Mouse (Mus musculus): ENCODE results near the gene Tbck. TPM values are rescaled to one million over a fixed set of nuclear protein-coding genes. Genes with fewer than 3 reads are reported as not detected.

Gene Tbck
- polyA plus RNA-seq, 1 experiment: 8.4 TPM

GRCm38 (mm10) chr3:132713913-132714312 lies 30.0 kb downstream of the Tbck start:
- 38% methylated on average over 5 of the region's 5 CpGs for WGBS
- H3K36me3 ChIP-seq (ENCODE audit: control insufficient read depth, insufficient read depth, low read length): no peaks in the 10 kb centered on the region
- H3K27ac ChIP-seq (ENCODE audit: insufficient read depth, low read depth, low read length): no peak overlapping the region
- no peaks in the 10 kb centered on the region for H3K27me3 ChIP-seq (replicated peaks; ENCODE audit: control insufficient read depth, insufficient read depth, low read length)
- no peaks in the 10 kb centered on the region for H3K4me1 ChIP-seq (ENCODE audit: control insufficient read depth, insufficient read depth, low read length)
- peak; percentile 23 for DNase-seq
- TF ChIP-seq POLR2A (IDR thresholded peaks at IDR 0.05; ENCODE audit: low read depth, low read length) (no peak), CTCF (conservative IDR thresholded peaks at IDR 0.05; ENCODE audit: insufficient read depth, insufficient read length, low read depth, low read length) (no peak)
- no peak overlapping the region for H3K4me3 ChIP-seq (ENCODE audit: insufficient read depth, low read depth, low read length)

- no peak for DNase-seq
- Histone ChIP-seq H3K4me3 (ENCODE audit: insufficient read depth, low read depth, low read length) (no peak overlapping the region), H3K27ac (ENCODE audit: insufficient read depth, low read depth, low read length) (no peak overlapping the region), H3K36me3 (ENCODE audit: control insufficient read depth, insufficient read depth, low read length) (peaks cover 1% of the 10 kb centered on the region; the same call in 1 of the 2 replicates), H3K4me1 (ENCODE audit: control insufficient read depth, insufficient read depth, low read length) (no peaks in the 10 kb centered on the region), H3K27me3 (replicated peaks; ENCODE audit: control insufficient read depth, insufficient read depth, low read length) (no peaks in the 10 kb centered on the region)
- 95% methylated on average over 4 of the region's 4 CpGs for WGBS
- TF ChIP-seq POLR2A (IDR thresholded peaks at IDR 0.05; ENCODE audit: low read depth, low read length) (no peak), CTCF (conservative IDR thresholded peaks at IDR 0.05; ENCODE audit: insufficient read depth, insufficient read length, low read depth, low read length) (no peak)
These were observed 33.4 kb downstream of the Tbck start for GRCm38 (mm10) chr3:132717316-132717715.

GRCm38 (mm10) chr3:132724326-132724725 lies 40.4 kb downstream of the Tbck start:
- TF ChIP-seq POLR2A (IDR thresholded peaks at IDR 0.05; ENCODE audit: low read depth, low read length) (no peak), CTCF (conservative IDR thresholded peaks at IDR 0.05; ENCODE audit: insufficient read depth, insufficient read length, low read depth, low read length) (no peak)
- Histone ChIP-seq H3K4me3 (ENCODE audit: insufficient read depth, low read depth, low read length) (no peak overlapping the region), H3K27me3 (replicated peaks; ENCODE audit: control insufficient read depth, insufficient read depth, low read length) (no peaks in the 10 kb centered on the region), H3K36me3 (ENCODE audit: control insufficient read depth, insufficient read depth, low read length) (peaks cover 1% of the 10 kb centered on the region), H3K27ac (ENCODE audit: insufficient read depth, low read depth, low read length) (peak overlapping the region; percentile 74), H3K4me1 (ENCODE audit: control insufficient read depth, insufficient read depth, low read length) (no peaks in the 10 kb centered on the region)
- DNase-seq: peak; percentile 15
- 73% methylated on average over 3 of the region's 3 CpGs for WGBS

GRCm38 (mm10) chr3:132744287-132745146 lies 60.6 kb downstream of the Tbck start:
- DNase-seq: peak; percentile 47
- no peaks in the 10 kb centered on the region for H3K27me3 ChIP-seq (replicated peaks; ENCODE audit: control insufficient read depth, insufficient read depth, low read length)
- H3K36me3 ChIP-seq (ENCODE audit: control insufficient read depth, insufficient read depth, low read length): no peaks in the 10 kb centered on the region
- 75% methylated on average over 10 of the region's 10 CpGs for WGBS
- no peak overlapping the region for H3K4me3 ChIP-seq (ENCODE audit: insufficient read depth, low read depth, low read length)
- H3K4me1 ChIP-seq (ENCODE audit: control insufficient read depth, insufficient read depth, low read length): no peaks in the 10 kb centered on the region
- H3K27ac ChIP-seq (ENCODE audit: insufficient read depth, low read depth, low read length): peak overlapping the region; percentile 74
- no peak for TF ChIP-seq CTCF (conservative IDR thresholded peaks at IDR 0.05; ENCODE audit: insufficient read depth, insufficient read length, low read depth, low read length)
- TF ChIP-seq POLR2A (IDR thresholded peaks at IDR 0.05; ENCODE audit: low read depth, low read length): no peak

GRCm38 (mm10) chr3:132747036-132747435 lies 63.1 kb downstream of the Tbck start:
- WGBS: 12% methylated on average over 3 of the region's 3 CpGs
- Histone ChIP-seq H3K4me1 (ENCODE audit: control insufficient read depth, insufficient read depth, low read length) (no peaks in the 10 kb centered on the region), H3K36me3 (ENCODE audit: control insufficient read depth, insufficient read depth, low read length) (no peaks in the 10 kb centered on the region), H3K4me3 (ENCODE audit: insufficient read depth, low read depth, low read length) (no peak overlapping the region), H3K27me3 (replicated peaks; ENCODE audit: control insufficient read depth, insufficient read depth, low read length) (no peaks in the 10 kb centered on the region), H3K27ac (ENCODE audit: insufficient read depth, low read depth, low read length) (no peak overlapping the region)
- DNase-seq: peak; percentile 75
- TF ChIP-seq POLR2A (IDR thresholded peaks at IDR 0.05; ENCODE audit: low read depth, low read length) (no peak), CTCF (conservative IDR thresholded peaks at IDR 0.05; ENCODE audit: insufficient read depth, insufficient read length, low read depth, low read length) (peak; percentile 83)

- TF ChIP-seq CTCF (conservative IDR thresholded peaks at IDR 0.05; ENCODE audit: insufficient read depth, insufficient read length, low read depth, low read length) (no peak), POLR2A (IDR thresholded peaks at IDR 0.05; ENCODE audit: low read depth, low read length) (no peak)
- Histone ChIP-seq H3K4me3 (ENCODE audit: insufficient read depth, low read depth, low read length) (no peak overlapping the region), H3K27me3 (replicated peaks; ENCODE audit: control insufficient read depth, insufficient read depth, low read length) (no peaks in the 10 kb centered on the region), H3K4me1 (ENCODE audit: control insufficient read depth, insufficient read depth, low read length) (no peaks in the 10 kb centered on the region), H3K36me3 (ENCODE audit: control insufficient read depth, insufficient read depth, low read length) (no peaks in the 10 kb centered on the region), H3K27ac (ENCODE audit: insufficient read depth, low read depth, low read length) (no peak overlapping the region)
- 80% methylated on average over 14 of the region's 14 CpGs for WGBS
- no peak for DNase-seq
These were observed 63.8 kb downstream of the Tbck start for GRCm38 (mm10) chr3:132747766-132748165.

- no peaks in the 10 kb centered on the region for H3K27me3 ChIP-seq (replicated peaks; ENCODE audit: control insufficient read depth, insufficient read depth, low read length)
- H3K27ac ChIP-seq (ENCODE audit: insufficient read depth, low read depth, low read length): no peak overlapping the region
- H3K4me3 ChIP-seq (ENCODE audit: insufficient read depth, low read depth, low read length): no peak overlapping the region
- TF ChIP-seq CTCF (conservative IDR thresholded peaks at IDR 0.05; ENCODE audit: insufficient read depth, insufficient read length, low read depth, low read length) (no peak), POLR2A (IDR thresholded peaks at IDR 0.05; ENCODE audit: low read depth, low read length) (no peak)
- no peak for DNase-seq
- no peaks in the 10 kb centered on the region for H3K4me1 ChIP-seq (ENCODE audit: control insufficient read depth, insufficient read depth, low read length)
- 96% methylated on average over 3 of the region's 3 CpGs for WGBS
- H3K36me3 ChIP-seq (ENCODE audit: control insufficient read depth, insufficient read depth, low read length): no peaks in the 10 kb centered on the region; the same call in 1 of the 2 replicates
These were observed 64.8 kb downstream of the Tbck start for GRCm38 (mm10) chr3:132748750-132749149.

Data from kidney, adult 2 months (tissue).